Mouse (Mus musculus) lung, adult 2 months (tissue): Measurements from ENCODE around the gene Ttc25.

ENCODE experiments used
- CTCF ChIP-seq: fragments of 200-500 bp; IDR thresholded peaks from 2 replicates; pipeline ENCODE4 v1.5.1; 2011; ENCODE audit warnings: mild to moderate bottlenecking, low read length, control low read depth; ENCODE audit not compliant: insufficient read depth
- POLR2A ChIP-seq: fragments of 200-500 bp; IDR thresholded peaks from 2 replicates; pipeline ENCODE4 v1.6.1; 2011; ENCODE audit warnings: low read depth, mild to moderate bottlenecking, control low read depth, low read length, borderline replicate concordance; ENCODE audit errors: extremely low read depth

DNA sequence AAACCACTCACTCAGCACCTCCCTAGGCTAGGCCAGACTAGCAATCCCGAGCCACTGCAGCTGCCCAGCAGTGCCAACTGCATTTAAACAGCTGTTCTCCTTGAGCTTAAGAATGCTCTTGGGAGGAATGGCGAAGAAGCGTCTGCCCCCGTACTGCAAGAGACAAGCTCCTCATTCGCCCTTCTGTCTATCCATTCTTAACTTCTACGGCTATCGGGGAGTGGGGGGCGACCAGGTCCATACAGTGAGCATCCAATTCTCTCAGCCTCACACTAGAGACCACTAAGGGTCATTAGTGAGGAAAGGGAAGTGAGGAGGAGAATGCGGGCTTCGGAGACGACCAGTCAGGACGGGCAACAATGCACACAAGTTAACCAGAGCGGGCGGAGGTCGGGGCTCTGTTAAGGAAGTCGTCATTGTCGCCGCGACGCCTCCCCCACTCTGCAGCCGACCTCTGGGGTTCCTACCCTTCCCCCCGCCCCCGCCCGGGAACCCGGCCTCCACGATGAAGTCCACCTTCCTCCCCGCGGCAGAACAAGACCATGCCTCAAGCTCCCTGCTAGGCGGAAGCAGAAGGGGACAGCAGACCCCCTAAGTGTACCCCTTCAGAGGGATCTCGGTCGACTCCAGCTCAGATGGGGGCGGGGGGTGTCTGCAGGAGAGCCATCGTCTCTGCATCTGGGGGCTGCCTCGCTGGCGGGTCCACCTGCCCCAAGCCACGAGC, 73.5 kb downstream of the Ttc25 start, which contains the start of gene Nkiras2:
- TF ChIP-seq CTCF (no peak), POLR2A (peak; percentile 37; the same call in 1 of the 2 replicates)
